Mouse (Mus musculus): ENCODE measurements at regions not wholly inside any gene's neighbourhood (a gene's known extent, or its start where the extent isn't known, plus 50 kb on each side); places are given as distances from the start of the nearest gene placed in this dataset.

- TF ChIP-seq POLR2A (IDR thresholded peaks at IDR 0.05; ENCODE audit: borderline replicate concordance, control insufficient read depth, low read depth, low read length): no peak
- TF ChIP-seq CTCF (IDR thresholded peaks at IDR 0.05; ENCODE audit: control insufficient read depth, insufficient read depth, low read length): no peak
Measured at GRCm38 (mm10) chr4:152729421-152729820, 251.8 kb upstream of the Kcnab2 start.
